In genomic region chr13:64246106-64246505, GRCm38 (mm10) we compare ENCODE assay signal across 17 mouse cellular contexts.
"Had no signal": no experiment of that assay in that cellular context is flagged by ENCODE, and none has a peak within 500 bp of the region (broad histone marks: within the 10 kb centered on the region; RNA-seq: fewer than 3 reads in every experiment).

No protein-coding gene starts in this region.

- H3K9ac ChIP-seq: hindbrain, embryonic 15.5 days; limb, embryonic 12.5 days; liver, embryonic 13.5 days; liver, postnatal 0 days; lung, embryonic 15.5 days; midbrain, embryonic 13.5 days; neural tube, embryonic 13.5 days had no signal

- H3K4me3 ChIP-seq: hindbrain, embryonic 15.5 days; limb, embryonic 12.5 days; liver, embryonic 13.5 days; lung, embryonic 15.5 days; midbrain, embryonic 13.5 days; myocyte; neural tube, embryonic 13.5 days had no signal

- H3K27me3 ChIP-seq: hindbrain, embryonic 15.5 days; limb, embryonic 12.5 days; liver, embryonic 13.5 days; lung, embryonic 15.5 days; neural tube, embryonic 13.5 days had no signal

- H3K4me2 ChIP-seq: hindbrain, embryonic 15.5 days; limb, embryonic 12.5 days; liver, embryonic 13.5 days; lung, embryonic 15.5 days; midbrain, embryonic 13.5 days; neural tube, embryonic 13.5 days had no signal

- DNase-seq: kidney, adult 8-10 months; kidney, postnatal 25 days; layer of hippocampus, adult 9-11 months; layer of hippocampus, postnatal 36 days; liver; liver, embryonic 13.5 days; liver, postnatal 0 days; lung, postnatal 14 days; right cerebral cortex, postnatal 25 days had no signal

- H3K9me3 ChIP-seq: hindbrain, embryonic 15.5 days; limb, embryonic 12.5 days; liver, embryonic 13.5 days; lung, embryonic 15.5 days; midbrain, embryonic 13.5 days; neural tube, embryonic 13.5 days had no signal

- ATAC-seq: inflammation-experienced regulatory T-cells, adult 6 months; intestine, postnatal 0 days; liver, postnatal 0 days; midbrain, embryonic 13.5 days had no signal

- H3K36me3 ChIP-seq: hindbrain, embryonic 15.5 days; liver, embryonic 13.5 days; lung, embryonic 15.5 days; midbrain, embryonic 13.5 days; neural tube, embryonic 13.5 days had no signal

- H3K27ac ChIP-seq: hindbrain, embryonic 15.5 days; limb, embryonic 12.5 days; liver, embryonic 13.5 days; lung, embryonic 15.5 days; midbrain, embryonic 13.5 days; neural tube, embryonic 13.5 days had no signal
